Mouse (Mus musculus) kidney, embryonic 14.5 days (tissue): ENCODE measurements around the gene Tle3. TPM values are rescaled to one million over a fixed set of nuclear protein-coding genes. Genes with fewer than 3 reads are reported as not detected.

Experiments
- ATAC-seq: fragments of 200-750 bp; cut with Nextera tagmentation; 2 replicates; pipeline ENCODE4 v1.8.0; 2017; ENCODE audit warnings: moderate number of reproducible peaks, mild to moderate bottlenecking, moderate TSS enrichment, moderate library complexity; ENCODE audit not compliant: low FRiP score, low TSS enrichment
- H3K27ac ChIP-seq: fragments of 300-500 bp; sonication (generic); 2 replicates; pipeline ENCODE4 v1.5.1; 2014; ENCODE audit warnings: low read depth, mild to moderate bottlenecking, low read length, moderate library complexity, mixed read lengths
- H3K27me3 ChIP-seq: fragments of 300-500 bp; sonication (generic); 2 replicates; pipeline ENCODE4 v1.6.1; 2014; ENCODE audit warnings: mild to moderate bottlenecking, low read length; ENCODE audit not compliant: control insufficient read depth, insufficient read depth
- H3K36me3 ChIP-seq: fragments of 300-500 bp; sonication (generic); 2 replicates; pipeline ENCODE4 v1.6.1; 2014; ENCODE audit warnings: low read length, mixed read lengths; ENCODE audit not compliant: control insufficient read depth, insufficient read depth
- H3K4me1 ChIP-seq: fragments of 300-500 bp; sonication (generic); 2 replicates; pipeline ENCODE4 v1.6.1; 2014; ENCODE audit warnings: low read length, mixed read lengths; ENCODE audit not compliant: control insufficient read depth, insufficient read depth
- H3K4me2 ChIP-seq: fragments of 300-500 bp; sonication (generic); replicated peaks from 2 replicates; pipeline ENCODE4 v1.6.1; 2014; ENCODE audit warnings: low read depth, mild to moderate bottlenecking, low read length
- H3K4me3 ChIP-seq: fragments of 300-500 bp; sonication (generic); 2 replicates; pipeline ENCODE4 v1.5.1; 2014; ENCODE audit warnings: mild to moderate bottlenecking, low read length
- H3K9ac ChIP-seq: fragments of 300-500 bp; sonication (generic); 2 replicates; pipeline ENCODE4 v1.6.1; 2014; ENCODE audit warnings: low read depth, mild to moderate bottlenecking, low read length, moderate library complexity
- H3K9me3 ChIP-seq: fragments of 300-500 bp; sonication (generic); 2 replicates; pipeline ENCODE4 v1.6.1; 2016; ENCODE audit warnings: low read length; ENCODE audit not compliant: control insufficient read depth
- WGBS: fragments of 180-500 bp; shearing (Covaris S2); extraction: QIAGEN DNeasy Blood & Tissue Kit; methylation state at CpG from one replicate; pipeline ENCODE4 v1.1.7; 2014; 5-methylcytosine and 5-hydroxymethylcytosine counted together
- polyA plus RNA-seq: library from polyadenylated mRNA; unstranded; fragments of >200 nt; fragmentation: Nextera tagmentation; extraction: Ambion mirVana; gene quantifications from 2 replicates; pipeline ENCODE4 v1.2.1, GENCODE M21; 2014

The Tle3 gene
- polyA plus RNA-seq, 1 experiment from 2014 or later = 33.7 TPM

- Histone ChIP-seq H3K27ac (peak overlapping the region; percentile 98), H3K4me1 (peaks cover 60% of the 10 kb centered on the region), H3K9me3 (no peaks in the 10 kb centered on the region), H3K4me2 (peak overlapping the region; percentile 95), H3K9ac (peak overlapping the region; percentile 96), H3K36me3 (peaks cover 8% of the 10 kb centered on the region; the same call in 1 of the 2 replicates), H3K27me3 (no peaks in the 10 kb centered on the region), H3K4me3 (peak overlapping the region; percentile 96)
- peak; percentile 5; the same call in 1 of the 2 replicates for ATAC-seq
- WGBS = under 1% methylated on average over 42 of the region's 42 CpGs
Measured at GRCm38 (mm10) chr9:61372510-61372975, 377 bp downstream of the Tle3 start.

GRCm38 (mm10) chr9:61372976-61373633, 939 bp downstream of the Tle3 start:
- WGBS = under 1% methylated on average over 66 of the region's 66 CpGs
- Histone ChIP-seq H3K27me3 (no peaks in the 10 kb centered on the region), H3K4me1 (peaks cover 60% of the 10 kb centered on the region), H3K4me3 (peak overlapping the region; percentile 96), H3K9ac (peak overlapping the region; percentile 96), H3K9me3 (no peaks in the 10 kb centered on the region), H3K4me2 (peak overlapping the region; percentile 95), H3K36me3 (peaks cover 10% of the 10 kb centered on the region; the same call in 1 of the 2 replicates), H3K27ac (peak overlapping the region; percentile 98)
- ATAC-seq = no peak

GRCm38 (mm10) chr9:61373634-61373941, 1.4 kb downstream of the Tle3 start:
- WGBS = under 1% methylated on average over 23 of the region's 23 CpGs
- Histone ChIP-seq H3K4me3 (peak overlapping the region; percentile 96), H3K36me3 (peaks cover 12% of the 10 kb centered on the region; the same call in 1 of the 2 replicates), H3K4me2 (peak overlapping the region; percentile 95), H3K27ac (peak overlapping the region; percentile 98), H3K4me1 (peaks cover 62% of the 10 kb centered on the region), H3K9me3 (no peaks in the 10 kb centered on the region), H3K27me3 (no peaks in the 10 kb centered on the region), H3K9ac (peak overlapping the region; percentile 96)
- ATAC-seq = no peak

GRCm38 (mm10) chr9:61373942-61374900, 2.1 kb downstream of the Tle3 start:
- peak overlapping the region; percentile 96 for H3K9ac ChIP-seq
- peaks cover 18% of the 10 kb centered on the region; the same call in 1 of the 2 replicates for H3K36me3 ChIP-seq
- peak overlapping the region; percentile 98 for H3K27ac ChIP-seq
- no peaks in the 10 kb centered on the region for H3K9me3 ChIP-seq
- peak overlapping the region; percentile 95 for H3K4me2 ChIP-seq
- peaks cover 64% of the 10 kb centered on the region for H3K4me1 ChIP-seq
- under 1% methylated on average over 51 of the region's 51 CpGs for WGBS
- H3K4me3 ChIP-seq = peak overlapping the region; percentile 96
- no peak for ATAC-seq
- H3K27me3 ChIP-seq = no peaks in the 10 kb centered on the region

GRCm38 (mm10) chr9:61375002-61375401, 2.8 kb downstream of the Tle3 start:
- Histone ChIP-seq H3K4me2 (peak overlapping the region; percentile 95), H3K4me3 (peak overlapping the region; percentile 96), H3K36me3 (peaks cover 24% of the 10 kb centered on the region; the same call in 1 of the 2 replicates), H3K9ac (peak overlapping the region; percentile 9; the same call in 1 of the 2 replicates), H3K9me3 (no peaks in the 10 kb centered on the region), H3K4me1 (peaks cover 64% of the 10 kb centered on the region), H3K27me3 (no peaks in the 10 kb centered on the region), H3K27ac (no peak overlapping the region)
- 19% methylated on average over 5 of the region's 5 CpGs for WGBS
- no peak for ATAC-seq

GRCm38 (mm10) chr9:61375802-61376561, 3.8 kb downstream of the Tle3 start:
- peak overlapping the region; percentile 95 for H3K4me2 ChIP-seq
- no peaks in the 10 kb centered on the region for H3K9me3 ChIP-seq
- 46% methylated on average over 11 of the region's 11 CpGs for WGBS
- H3K9ac ChIP-seq = peak overlapping the region; percentile 14; the same call in 1 of the 2 replicates
- H3K36me3 ChIP-seq = peaks cover 30% of the 10 kb centered on the region; the same call in 1 of the 2 replicates
- peaks cover 71% of the 10 kb centered on the region for H3K4me1 ChIP-seq
- ATAC-seq = no peak
- peak overlapping the region; percentile 4 for H3K4me3 ChIP-seq
- H3K27ac ChIP-seq = no peak overlapping the region
- no peaks in the 10 kb centered on the region for H3K27me3 ChIP-seq

- Histone ChIP-seq H3K4me1 (peaks cover 67% of the 10 kb centered on the region), H3K27me3 (no peaks in the 10 kb centered on the region), H3K4me3 (peak overlapping the region; percentile 11), H3K4me2 (peak overlapping the region; percentile 95), H3K9ac (no peak overlapping the region), H3K9me3 (no peaks in the 10 kb centered on the region), H3K27ac (no peak overlapping the region), H3K36me3 (peaks cover 35% of the 10 kb centered on the region; the same call in 1 of the 2 replicates)
- ATAC-seq = no peak
- WGBS = 43% methylated on average over 3 of the region's 3 CpGs
Measured at GRCm38 (mm10) chr9:61376650-61377049, 4.5 kb downstream of the Tle3 start.

GRCm38 (mm10) chr9:61377706-61378479, 5.7 kb downstream of the Tle3 start:
- H3K9ac ChIP-seq = no peak overlapping the region
- peaks cover 45% of the 10 kb centered on the region; the same call in 1 of the 2 replicates for H3K36me3 ChIP-seq
- H3K27me3 ChIP-seq = no peaks in the 10 kb centered on the region
- H3K4me3 ChIP-seq = peak overlapping the region; percentile 12; the same call in 1 of the 2 replicates
- peaks cover 65% of the 10 kb centered on the region for H3K4me1 ChIP-seq
- H3K9me3 ChIP-seq = no peaks in the 10 kb centered on the region
- ATAC-seq = no peak
- H3K27ac ChIP-seq = 0 out of 2 replicates have a peak overlapping the region, but pooled peaks have one; percentile 17
- H3K4me2 ChIP-seq = peak overlapping the region; percentile 95
- 18% methylated on average over 9 of the region's 9 CpGs for WGBS
